Mouse (Mus musculus) liver, embryonic 15.5 days (tissue): ENCODE results near the gene Tcaf3. TPM values are rescaled to one million over a fixed set of nuclear protein-coding genes. Genes with fewer than 3 reads are reported as not detected.

Source experiments
- ATAC-seq: fragments of 200-750 bp; cut with Nextera tagmentation; 2 replicates; pipeline ENCODE4 v1.8.0; 2017; ENCODE audit warnings: moderate number of reproducible peaks, mild to moderate bottlenecking, moderate library complexity; ENCODE audit not compliant: insufficient read depth
- H3K27ac ChIP-seq: fragments of 300-500 bp; sonication (generic); replicated peaks from 2 replicates; pipeline ENCODE4 v1.5.1; 2015; ENCODE audit warnings: mild to moderate bottlenecking, inconsistent platforms
- H3K27me3 ChIP-seq: fragments of 300-500 bp; sonication (generic); 2 replicates; pipeline ENCODE4 v1.6.1; 2015; ENCODE audit warnings: mild to moderate bottlenecking, inconsistent platforms
- H3K36me3 ChIP-seq: fragments of 300-500 bp; sonication (generic); replicated peaks from 2 replicates; pipeline ENCODE4 v1.6.1; 2015; ENCODE audit warnings: moderate library complexity, mild to moderate bottlenecking, inconsistent platforms
- H3K4me1 ChIP-seq: fragments of 300-500 bp; sonication (generic); replicated peaks from 2 replicates; pipeline ENCODE4 v1.6.1; 2015; ENCODE audit warnings: inconsistent platforms
- H3K4me2 ChIP-seq: fragments of 300-500 bp; sonication (generic); 2 replicates; pipeline ENCODE4 v1.6.1; 2015; ENCODE audit warnings: moderate library complexity, mild to moderate bottlenecking, inconsistent platforms
- H3K4me3 ChIP-seq: fragments of 300-500 bp; sonication (generic); replicated peaks from 2 replicates; pipeline ENCODE4 v1.5.1; 2015; ENCODE audit warnings: mild to moderate bottlenecking, inconsistent platforms
- H3K9ac ChIP-seq: fragments of 300-500 bp; sonication (generic); 2 replicates; pipeline ENCODE4 v1.6.1; 2015; ENCODE audit warnings: moderate library complexity, mild to moderate bottlenecking, inconsistent platforms
- H3K9me3 ChIP-seq: fragments of 300-500 bp; sonication (generic); replicated peaks from 2 replicates; pipeline ENCODE4 v1.6.1; 2016; ENCODE audit warnings: inconsistent platforms
- WGBS: fragments of 180-500 bp; shearing (Covaris S2); methylation state at CpG from one replicate; pipeline ENCODE4 v1.1.7; 2015; ENCODE audit warnings: mixed read lengths; ENCODE audit not compliant: insufficient replicate concordance; 5-methylcytosine and 5-hydroxymethylcytosine counted together
- polyA plus RNA-seq: library from polyadenylated mRNA; unstranded; fragments of >200 nt; fragmentation: Nextera tagmentation; extraction: Ambion mirVana; gene quantifications from 2 replicates; pipeline ENCODE4 v1.2.1, GENCODE M21; 2015

Tcaf3 gene
- polyA plus RNA-seq, 1 experiment from 2014 or later: not detected

DNA sequence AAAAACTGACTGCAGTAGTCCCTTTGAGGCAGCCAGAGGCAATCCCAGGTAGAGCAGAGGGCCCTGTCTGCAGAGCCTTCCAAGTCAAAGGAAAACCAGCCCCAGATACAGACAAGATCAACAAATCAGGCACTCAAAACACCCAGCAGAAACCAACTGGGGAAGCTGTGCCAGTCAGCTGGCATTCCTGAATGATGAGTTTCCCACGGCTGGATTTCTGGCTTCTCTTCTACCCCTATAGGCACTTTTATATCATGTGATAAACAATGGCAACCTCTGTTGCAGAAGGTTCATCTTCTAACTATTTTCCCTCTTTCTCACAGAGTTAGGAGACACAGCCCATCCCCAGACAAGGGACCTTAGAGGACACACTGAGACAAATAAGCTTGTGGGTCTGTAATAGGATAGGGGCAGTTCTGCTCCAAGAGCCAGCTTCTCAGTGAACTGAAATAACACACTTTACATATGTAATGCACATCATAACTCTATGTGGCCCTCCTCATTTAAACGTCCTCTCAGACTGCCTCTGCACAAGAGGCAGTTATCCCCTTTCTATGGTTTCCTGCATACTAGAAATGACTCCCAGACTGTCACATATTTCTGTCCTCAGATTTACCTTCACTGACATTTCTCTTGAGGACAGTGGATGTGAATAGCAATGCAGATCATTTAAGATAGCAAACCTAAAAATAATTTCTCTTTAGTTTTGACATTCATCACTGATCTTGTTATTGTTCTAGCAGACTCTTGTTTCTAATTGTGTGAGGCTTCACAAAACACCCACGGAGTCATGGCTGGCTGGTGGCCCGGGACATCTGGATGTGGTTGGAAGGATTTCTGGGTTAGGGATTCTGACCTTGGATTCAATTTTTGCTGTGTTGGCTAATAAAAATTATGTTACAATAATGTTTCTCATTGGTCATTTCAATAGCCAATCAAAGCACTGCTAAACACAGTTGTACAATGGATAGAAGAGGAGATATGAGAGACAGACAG is 55.2 kb downstream of the Tcaf3 start:
- Histone ChIP-seq H3K4me1 (no peaks in the 10 kb centered on the region), H3K4me3 (no peak overlapping the region), H3K27me3 (no peaks in the 10 kb centered on the region), H3K4me2 (no peak overlapping the region), H3K9me3 (no peaks in the 10 kb centered on the region), H3K9ac (no peak overlapping the region), H3K36me3 (no peaks in the 10 kb centered on the region), H3K27ac (no peak overlapping the region)
- 50% methylated on average over 4 of the region's 4 CpGs for WGBS
- no peak for ATAC-seq

DNA sequence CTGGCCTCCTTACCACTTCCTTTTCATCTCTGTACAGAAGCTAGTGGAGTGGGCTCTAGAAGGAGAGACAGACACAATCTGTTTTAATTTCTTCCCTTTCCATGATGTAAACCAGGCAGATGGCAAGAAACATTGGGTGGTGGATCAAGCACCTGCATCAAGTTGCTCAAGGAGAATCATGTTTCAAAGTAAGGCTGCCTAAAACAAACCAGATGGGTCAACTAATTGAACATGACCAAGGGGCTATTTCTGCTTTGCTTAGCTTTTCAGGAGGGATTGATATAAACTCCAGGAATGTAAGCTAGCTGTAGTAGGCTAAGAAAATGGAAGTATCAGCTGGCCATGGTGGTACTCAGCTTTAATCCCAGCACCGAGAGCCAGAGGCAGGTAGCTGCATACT is 56.8 kb downstream of the Tcaf3 start:
- Histone ChIP-seq H3K4me1 (no peaks in the 10 kb centered on the region), H3K4me2 (no peak overlapping the region), H3K27ac (no peak overlapping the region), H3K9ac (no peak overlapping the region), H3K27me3 (no peaks in the 10 kb centered on the region), H3K9me3 (no peaks in the 10 kb centered on the region), H3K4me3 (no peak overlapping the region), H3K36me3 (no peaks in the 10 kb centered on the region)
- 67% methylated on average over 1 of the region's 1 CpGs for WGBS
- no peak for ATAC-seq

DNA sequence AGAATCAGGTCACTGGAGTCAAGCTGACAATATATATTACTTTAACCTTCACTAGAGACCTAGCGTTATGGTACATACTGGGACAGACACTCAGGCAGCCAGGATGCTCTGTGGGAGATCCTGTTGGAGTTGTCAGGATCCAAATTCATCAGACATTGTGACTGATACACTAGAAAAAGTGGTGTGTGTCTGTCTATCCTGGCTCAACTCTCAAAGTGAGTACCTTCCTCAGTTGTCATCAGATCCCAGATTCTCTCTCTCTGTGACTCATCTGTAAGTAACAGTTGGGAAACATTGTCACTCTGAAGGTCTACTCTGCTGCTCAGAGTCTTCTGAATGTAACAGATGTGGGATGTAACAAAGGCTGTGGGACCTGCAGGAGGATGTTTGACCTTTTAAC is 57.8 kb downstream of the Tcaf3 start:
- Histone ChIP-seq H3K4me1 (no peaks in the 10 kb centered on the region), H3K4me2 (no peak overlapping the region), H3K4me3 (no peak overlapping the region), H3K9me3 (no peaks in the 10 kb centered on the region), H3K27me3 (no peaks in the 10 kb centered on the region), H3K27ac (no peak overlapping the region), H3K36me3 (no peaks in the 10 kb centered on the region), H3K9ac (no peak overlapping the region)
- ATAC-seq: no peak
- 68% methylated on average over 1 of the region's 1 CpGs for WGBS

Other genes with a start within 250 kb of the Tcaf3 start
- 39.7 and 41.9 TPM in 2 replicates for gene Zyx, start 248.1 kb downstream of the Tcaf3 start, polyA plus RNA-seq
- 6.2 and 6.7 TPM in 2 replicates for gene Epha1, start 224.4 kb downstream of the Tcaf3 start, polyA plus RNA-seq
- not detected in 2 replicates for gene Tas2r143, start 197.5 kb downstream of the Tcaf3 start, polyA plus RNA-seq
- not detected in 2 replicates for gene Tas2r135, start 192.3 kb downstream of the Tcaf3 start, polyA plus RNA-seq
- gene Tas2r126, start 163.2 kb downstream of the Tcaf3 start, polyA plus RNA-seq: not detected in 2 replicates
- gene Olfr458, start 132.5 kb downstream of the Tcaf3 start, polyA plus RNA-seq: not detected in 2 replicates
- not detected in 2 replicates for gene Olfr457, start 121.4 kb downstream of the Tcaf3 start, polyA plus RNA-seq
- gene Olfr456, start 110.5 kb downstream of the Tcaf3 start, polyA plus RNA-seq: not detected in 2 replicates
- gene Olfr455, start 50.1 kb downstream of the Tcaf3 start, polyA plus RNA-seq: not detected in 2 replicates
- 0.15 and 0.23 TPM in 2 replicates for gene Tcaf2, start 47.6 kb upstream of the Tcaf3 start, polyA plus RNA-seq
- 4.7 TPM in 2 replicates for gene Tcaf1, start 112.4 kb upstream of the Tcaf3 start, polyA plus RNA-seq
- gene Olfr453, start 141.7 kb upstream of the Tcaf3 start, polyA plus RNA-seq: not detected in 2 replicates
- gene Olfr38, start 158.7 kb upstream of the Tcaf3 start, polyA plus RNA-seq: not detected in 2 replicates
- gene Olfr452, start 187.4 kb upstream of the Tcaf3 start, polyA plus RNA-seq: not detected in 2 replicates
- gene Olfr450, start 214.2 kb upstream of the Tcaf3 start, polyA plus RNA-seq: not detected in 2 replicates
- gene Olfr449, start 236.7 kb upstream of the Tcaf3 start, polyA plus RNA-seq: not detected in 2 replicates